Mouse (Mus musculus) embryonic facial prominence, embryonic 14.5 days (tissue): Measurements from ENCODE around the gene Smc5. TPM values are rescaled to one million over a fixed set of nuclear protein-coding genes. Genes with fewer than 3 reads are reported as not detected.
A peak's percentile ranks its signal among the peaks of the same experiment; 100 is the strongest.

Experiments
- ATAC-seq: fragments of 200-750 bp; cut with Nextera tagmentation; 2 replicates; pipeline ENCODE4 v1.8.0; 2017; ENCODE audit warnings: low read depth, moderate number of reproducible peaks, moderate TSS enrichment
- DNase-seq: peaks from one replicate; pipeline ENCODE4 v3.0.0-alpha.2; 2015; ENCODE audit warnings: low spot score
- H3K27ac ChIP-seq: fragments of 300-500 bp; sonication (generic); replicated peaks from 2 replicates; pipeline ENCODE4 v1.5.1; 2014; ENCODE audit warnings: low read depth, mild to moderate bottlenecking, low read length, moderate library complexity
- H3K27me3 ChIP-seq: fragments of 300-500 bp; sonication (generic); replicated peaks from 2 replicates; pipeline ENCODE4 v1.6.1; 2014; ENCODE audit warnings: low read length; ENCODE audit not compliant: control insufficient read depth, insufficient read depth
- H3K36me3 ChIP-seq: fragments of 300-500 bp; sonication (generic); 2 replicates; pipeline ENCODE4 v1.6.1; 2014; ENCODE audit warnings: low read length, mixed read lengths; ENCODE audit not compliant: control insufficient read depth, insufficient read depth
- H3K4me1 ChIP-seq: fragments of 300-500 bp; sonication (generic); 2 replicates; pipeline ENCODE4 v1.6.1; 2014; ENCODE audit warnings: antibody characterized with exemption, low read length; ENCODE audit not compliant: control insufficient read depth, insufficient read depth
- H3K4me2 ChIP-seq: fragments of 300-500 bp; sonication (generic); 2 replicates; pipeline ENCODE4 v1.6.1; 2014; ENCODE audit warnings: low read depth, mild to moderate bottlenecking, low read length, moderate library complexity, mixed read lengths
- H3K4me3 ChIP-seq: fragments of 300-500 bp; sonication (generic); 2 replicates; pipeline ENCODE4 v1.5.1; 2014; ENCODE audit warnings: low read depth, mild to moderate bottlenecking, low read length
- H3K9ac ChIP-seq: fragments of 300-500 bp; sonication (generic); 2 replicates; pipeline ENCODE4 v1.6.1; 2014; ENCODE audit warnings: low read depth, mild to moderate bottlenecking, low read length, moderate library complexity, mixed read lengths
- H3K9me3 ChIP-seq: fragments of 300-500 bp; sonication (generic); 2 replicates; pipeline ENCODE4 v1.6.1; 2016; ENCODE audit warnings: low read length; ENCODE audit not compliant: control insufficient read depth
- WGBS: fragments of 180-500 bp; shearing (Covaris S2); extraction: QIAGEN DNeasy Blood & Tissue Kit; methylation state at CpG from one replicate; pipeline ENCODE4 v1.1.7; 2014; 5-methylcytosine and 5-hydroxymethylcytosine counted together
- polyA plus RNA-seq: library from polyadenylated mRNA; unstranded; fragments of >200 nt; fragmentation: Nextera tagmentation; extraction: Ambion mirVana; gene quantifications from 2 replicates; pipeline ENCODE4 v1.2.1, GENCODE M21; 2014

The Smc5 gene
- polyA plus RNA-seq = 31.2 and 33.5 TPM in 2 replicates

DNA sequence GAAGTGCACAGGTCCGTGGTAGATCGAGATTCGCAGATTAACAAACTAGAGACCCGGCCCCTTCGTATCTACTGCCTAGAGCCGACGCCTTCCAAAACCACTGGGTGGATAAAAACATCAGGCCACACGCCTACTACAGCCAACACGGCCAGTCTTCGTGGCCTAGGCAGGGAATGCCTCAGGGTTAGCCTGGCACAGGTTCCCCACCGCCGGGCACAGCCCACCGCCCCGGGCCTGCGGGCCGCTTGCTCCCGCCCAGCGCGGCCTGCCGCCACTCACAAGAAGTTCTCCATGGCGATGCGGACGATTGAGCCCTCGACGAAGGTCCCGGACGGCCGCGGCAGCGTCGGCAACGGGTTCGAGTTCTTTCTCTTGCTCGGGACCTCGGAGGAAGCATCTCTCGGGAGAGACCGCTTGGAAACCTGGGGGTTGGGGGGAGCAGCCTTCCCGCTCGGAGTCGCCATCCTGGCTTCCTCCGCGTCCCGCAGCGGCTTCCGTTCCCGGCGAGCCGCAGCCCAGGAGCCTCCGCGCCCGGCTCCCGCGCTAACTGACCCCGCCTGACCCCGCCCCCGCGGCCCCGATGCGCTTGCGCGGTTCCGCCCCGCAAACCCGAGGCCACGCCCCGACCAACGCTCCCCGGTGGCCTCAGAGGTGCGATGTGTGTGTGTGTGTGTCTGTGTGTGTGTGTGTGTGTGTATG is at the start of gene Smc5:
Gene Smc5 (minus strand): TSS at position 543 of the 699 bp plus-strand sequence.
- Histone ChIP-seq H3K36me3 (peaks cover 5% of the 10 kb centered on the region), H3K4me2 (peak within 1 kb of the TSS; percentile 70), H3K27me3 (no peaks in the 10 kb centered on the region), H3K4me3 (peak within 1 kb of the TSS; percentile 89), H3K9ac (peak within 1 kb of the TSS; percentile 94), H3K9me3 (no peaks in the 10 kb centered on the region), H3K27ac (peak within 1 kb of the TSS; percentile 77), H3K4me1 (peaks cover 9% of the 10 kb centered on the region)
- ATAC-seq (peak; percentile 96), DNase-seq (peak; percentile 89)
- WGBS = under 1% methylated on average over 58 of the region's 69 CpGs

DNA sequence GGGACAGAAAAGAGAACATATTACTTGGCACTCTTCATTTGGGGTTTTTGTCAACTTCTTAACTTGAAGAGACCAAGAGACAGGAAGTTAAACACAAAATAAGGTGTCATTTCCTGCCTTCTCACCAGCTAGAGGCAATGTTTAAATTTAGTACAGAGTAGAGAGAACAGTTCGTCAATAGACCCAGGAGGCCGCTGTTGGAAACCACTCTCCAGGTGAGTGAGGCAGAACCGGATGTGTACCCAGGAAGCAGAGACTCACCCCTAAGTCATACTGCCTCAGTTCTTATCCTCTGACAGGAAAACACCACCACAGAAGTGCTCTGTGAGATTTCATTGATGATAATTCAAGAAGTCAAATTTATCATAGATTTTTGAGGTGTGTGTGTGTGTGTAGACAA is 49.4 kb upstream of the Smc5 start:
- 73% methylated on average over 3 of the region's 3 CpGs for WGBS
- Histone ChIP-seq H3K36me3 (no peaks in the 10 kb centered on the region), H3K27me3 (no peaks in the 10 kb centered on the region), H3K9me3 (no peaks in the 10 kb centered on the region), H3K4me3 (no peak overlapping the region), H3K4me2 (no peak overlapping the region), H3K9ac (no peak overlapping the region), H3K4me1 (no peaks in the 10 kb centered on the region), H3K27ac (no peak overlapping the region)
- DNase-seq = no peak
- ATAC-seq = no peak

GRCm38 (mm10) chr19:23317989-23318358 is 44.3 kb upstream of the Smc5 start:
- no peak overlapping the region for H3K4me2 ChIP-seq
- H3K9ac ChIP-seq = no peak overlapping the region
- WGBS = 79% methylated on average over 5 of the region's 5 CpGs
- no peaks in the 10 kb centered on the region for H3K36me3 ChIP-seq
- H3K9me3 ChIP-seq = no peaks in the 10 kb centered on the region
- no peaks in the 10 kb centered on the region for H3K4me1 ChIP-seq
- no peak overlapping the region for H3K4me3 ChIP-seq
- no peak for DNase-seq
- H3K27ac ChIP-seq = no peak overlapping the region
- no peak for ATAC-seq
- H3K27me3 ChIP-seq = no peaks in the 10 kb centered on the region

GRCm38 (mm10) chr19:23317295-23317988 is 43.7 kb upstream of the Smc5 start:
- Histone ChIP-seq H3K4me2 (no peak overlapping the region), H3K27ac (no peak overlapping the region), H3K4me1 (no peaks in the 10 kb centered on the region), H3K27me3 (no peaks in the 10 kb centered on the region), H3K9me3 (no peaks in the 10 kb centered on the region), H3K36me3 (no peaks in the 10 kb centered on the region), H3K9ac (no peak overlapping the region), H3K4me3 (no peak overlapping the region)
- DNase-seq = no peak
- no peak for ATAC-seq
- 67% methylated on average over 5 of the region's 5 CpGs for whole genome bisulfite sequencing

- Histone ChIP-seq H3K9me3 (no peaks in the 10 kb centered on the region), H3K4me1 (no peaks in the 10 kb centered on the region), H3K4me3 (no peak overlapping the region), H3K36me3 (no peaks in the 10 kb centered on the region), H3K4me2 (no peak overlapping the region), H3K27me3 (no peaks in the 10 kb centered on the region), H3K27ac (no peak overlapping the region), H3K9ac (no peak overlapping the region)
- no peak for DNase-seq
- WGBS = 91% methylated on average over 5 of the region's 5 CpGs
- ATAC-seq = no peak
Observed at GRCm38 (mm10) chr19:23316851-23317250, 43.2 kb upstream of the Smc5 start.

- Histone ChIP-seq H3K9me3 (no peaks in the 10 kb centered on the region), H3K27ac (no peak overlapping the region), H3K4me3 (no peak overlapping the region), H3K4me2 (no peak overlapping the region), H3K4me1 (no peaks in the 10 kb centered on the region), H3K9ac (no peak overlapping the region), H3K27me3 (no peaks in the 10 kb centered on the region), H3K36me3 (no peaks in the 10 kb centered on the region)
- no peak for DNase-seq
- no peak for ATAC-seq
- WGBS = 82% methylated on average over 2 of the region's 2 CpGs
Observed at GRCm38 (mm10) chr19:23309979-23310378, 36.3 kb upstream of the Smc5 start.

GRCm38 (mm10) chr19:23306671-23307070 is 33.0 kb upstream of the Smc5 start:
- no peak for ATAC-seq
- Histone ChIP-seq H3K4me1 (no peaks in the 10 kb centered on the region), H3K36me3 (no peaks in the 10 kb centered on the region), H3K4me3 (no peak overlapping the region), H3K27me3 (no peaks in the 10 kb centered on the region), H3K9ac (no peak overlapping the region), H3K4me2 (no peak overlapping the region), H3K9me3 (no peaks in the 10 kb centered on the region), H3K27ac (no peak overlapping the region)
- DNase-seq = no peak
- 84% methylated on average over 7 of the region's 7 CpGs for WGBS

DNA sequence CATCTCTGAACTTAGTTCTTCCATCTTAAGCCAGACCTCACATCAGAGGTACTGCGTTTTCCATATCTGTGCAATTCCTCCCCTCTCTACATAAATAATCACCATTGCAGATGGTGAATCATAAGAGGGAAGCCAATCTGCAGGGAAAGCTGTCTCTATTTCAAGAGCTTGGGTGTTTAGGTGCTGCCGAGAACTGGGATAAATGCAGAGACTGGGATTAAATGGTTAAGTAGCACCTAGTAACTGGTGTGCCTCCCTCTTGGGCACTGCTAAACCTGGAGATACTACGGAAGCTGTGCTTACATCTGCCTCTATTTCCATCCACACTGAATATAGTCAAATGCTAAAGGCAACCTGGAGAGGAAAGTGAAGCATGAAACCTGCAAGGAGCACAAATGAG is 26.3 kb upstream of the Smc5 start:
- Histone ChIP-seq H3K4me1 (no peaks in the 10 kb centered on the region), H3K4me3 (no peak overlapping the region), H3K4me2 (no peak overlapping the region), H3K27ac (no peak overlapping the region), H3K27me3 (no peaks in the 10 kb centered on the region), H3K9ac (no peak overlapping the region), H3K9me3 (no peaks in the 10 kb centered on the region), H3K36me3 (no peaks in the 10 kb centered on the region)
- DNase-seq (no peak), ATAC-seq (no peak)
- WGBS = 84% methylated on average over 3 of the region's 3 CpGs

DNA sequence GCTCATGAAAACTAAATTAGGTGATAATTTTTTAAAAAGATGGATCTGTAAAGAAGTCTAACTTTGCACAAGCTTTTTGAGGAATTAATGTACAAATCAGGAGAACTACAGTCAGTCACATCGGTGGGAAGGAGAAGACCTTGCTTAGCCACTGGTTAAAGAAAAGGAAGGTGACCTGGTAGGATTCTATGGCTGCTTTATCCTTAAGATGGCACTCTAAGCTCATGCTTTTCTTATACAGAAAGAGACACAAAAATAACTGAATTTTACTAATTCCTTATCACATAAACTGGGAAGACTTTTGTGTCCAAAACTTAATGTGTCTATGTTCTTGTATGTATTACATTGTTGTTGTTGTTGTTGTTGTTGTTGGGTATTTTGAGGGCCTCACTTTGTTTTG is 25.2 kb upstream of the Smc5 start:
- H3K27me3 ChIP-seq = no peaks in the 10 kb centered on the region
- ATAC-seq (no peak), DNase-seq (no peak)
- WGBS = 80% methylated on average over 1 of the region's 1 CpGs
- no peak overlapping the region for H3K27ac ChIP-seq
- no peak overlapping the region for H3K4me2 ChIP-seq
- H3K9ac ChIP-seq = no peak overlapping the region
- H3K9me3 ChIP-seq = no peaks in the 10 kb centered on the region
- H3K36me3 ChIP-seq = no peaks in the 10 kb centered on the region
- H3K4me1 ChIP-seq = no peaks in the 10 kb centered on the region
- no peak overlapping the region for H3K4me3 ChIP-seq
